Mouse (Mus musculus) heart, embryonic 12.5 days (tissue): ENCODE measurements around the gene Chodl. TPM values are rescaled to one million over a fixed set of nuclear protein-coding genes. Genes with fewer than 3 reads are reported as not detected.

Source experiments
- ATAC-seq: fragments of 200-750 bp; cut with Nextera tagmentation; 2 replicates; pipeline ENCODE4 v1.8.0; 2017; ENCODE audit warnings: moderate TSS enrichment, moderate library complexity; ENCODE audit not compliant: insufficient number of reproducible peaks, low FRiP score
- H3K27ac ChIP-seq: fragments of 300-500 bp; sonication (generic); 2 replicates; pipeline ENCODE4 v1.5.1; 2016; ENCODE audit warnings: mild to moderate bottlenecking, moderate library complexity; ENCODE audit not compliant: poor library complexity, severe bottlenecking
- H3K27me3 ChIP-seq: fragments of 300-500 bp; sonication (generic); replicated peaks from 2 replicates; pipeline ENCODE4 v1.6.1; 2016; ENCODE audit warnings: mild to moderate bottlenecking, moderate library complexity
- H3K36me3 ChIP-seq: fragments of 300-500 bp; sonication (generic); 2 replicates; pipeline ENCODE4 v1.6.1; 2016; ENCODE audit warnings: mild to moderate bottlenecking, moderate library complexity
- H3K4me1 ChIP-seq: fragments of 300-500 bp; sonication (generic); replicated peaks from 2 replicates; pipeline ENCODE4 v1.6.1; 2016; ENCODE audit warnings: mild to moderate bottlenecking
- H3K4me2 ChIP-seq: fragments of 300-500 bp; sonication (generic); 2 replicates; pipeline ENCODE4 v1.6.1; 2016; ENCODE audit warnings: mild to moderate bottlenecking, moderate library complexity
- H3K4me3 ChIP-seq: fragments of 300-500 bp; sonication (generic); 2 replicates; pipeline ENCODE4 v1.5.1; 2016; ENCODE audit warnings: mild to moderate bottlenecking
- H3K9ac ChIP-seq: fragments of 300-500 bp; sonication (generic); 2 replicates; pipeline ENCODE4 v1.6.1; 2016; ENCODE audit warnings: mild to moderate bottlenecking, moderate library complexity
- H3K9me3 ChIP-seq: fragments of 300-500 bp; sonication (generic); replicated peaks from 2 replicates; pipeline ENCODE4 v1.6.1; 2016; ENCODE audit warnings: mild to moderate bottlenecking, moderate library complexity
- WGBS: fragments of 180-500 bp; shearing (Covaris S2); methylation state at CpG from one replicate; pipeline ENCODE4 v1.1.7; 2016; 5-methylcytosine and 5-hydroxymethylcytosine counted together
- polyA plus RNA-seq: library from polyadenylated mRNA; unstranded; fragments of >200 nt; fragmentation: Nextera tagmentation; extraction: Ambion mirVana; gene quantifications from 2 replicates; pipeline ENCODE4 v1.2.1, GENCODE M21; 2016

Chodl gene
- polyA plus RNA-seq, result 0.33 TPM in 1 of 2 replicates, not detected in the other

DNA sequence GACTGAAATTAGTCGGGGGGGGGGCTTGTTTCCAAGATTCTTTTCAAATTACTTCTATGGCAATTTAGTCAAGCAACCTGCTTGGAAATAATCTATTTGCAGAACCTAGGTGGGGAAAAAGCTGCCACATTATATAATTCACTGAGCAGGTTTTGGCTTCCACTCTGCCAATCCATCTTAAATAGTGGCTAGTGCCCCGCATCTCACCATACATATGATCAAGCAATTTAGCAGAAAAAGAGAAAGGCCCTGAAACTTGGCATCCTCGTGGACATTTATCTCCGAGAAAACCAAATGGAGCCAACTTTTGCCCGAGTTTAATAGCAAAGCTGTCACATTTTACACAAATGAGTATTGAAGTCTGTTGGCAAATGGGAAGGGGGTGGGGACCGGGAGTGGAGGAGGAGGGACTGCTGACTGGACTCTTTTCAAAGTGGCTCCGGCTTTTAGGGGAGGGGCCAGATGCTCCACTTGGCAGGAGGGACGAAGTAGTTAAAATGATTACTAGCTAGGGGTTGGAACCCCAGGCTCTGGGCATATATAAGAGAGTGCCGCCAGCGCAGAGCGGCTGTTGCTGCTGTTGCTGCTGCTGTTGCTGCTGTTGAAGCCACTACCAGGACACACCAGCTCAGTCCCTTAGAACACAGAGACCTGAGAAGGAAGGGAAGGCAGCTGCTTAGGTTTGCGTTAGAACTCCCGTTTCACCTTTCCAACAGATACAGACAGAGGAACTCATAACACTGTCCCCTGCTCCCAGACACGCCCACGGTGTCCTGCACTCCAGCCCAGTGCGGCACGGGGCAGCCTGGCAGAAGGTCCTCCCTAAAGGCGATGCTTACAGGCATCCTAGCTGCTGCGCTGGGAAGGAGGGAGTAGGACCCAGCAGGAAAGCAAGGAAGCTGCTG, at the start of gene Chodl:
Chodl (plus strand) TSS at position 567 of the 905 bp plus-strand sequence.
- H3K4me1 ChIP-seq, result 0 out of 2 replicates have a peak, but pooled peaks cover 5% of the 10 kb centered on the region
- no peaks in the 10 kb centered on the region for H3K36me3 ChIP-seq
- H3K4me2 ChIP-seq, result peak within 1 kb of the TSS; percentile 85
- H3K4me3 ChIP-seq, result peak within 1 kb of the TSS; percentile 47
- 14% methylated on average over 19 of the region's 19 CpGs for WGBS
- no peak within 1 kb of the TSS for H3K27ac ChIP-seq
- H3K9me3 ChIP-seq, result no peaks in the 10 kb centered on the region
- H3K9ac ChIP-seq, result peak within 1 kb of the TSS; percentile 48; the same call in 1 of the 2 replicates
- 0 out of 2 replicates have a peak, but pooled peaks cover 5% of the 10 kb centered on the region for H3K27me3 ChIP-seq
- peak; percentile 53; the same call in 1 of the 2 replicates for ATAC-seq

DNA sequence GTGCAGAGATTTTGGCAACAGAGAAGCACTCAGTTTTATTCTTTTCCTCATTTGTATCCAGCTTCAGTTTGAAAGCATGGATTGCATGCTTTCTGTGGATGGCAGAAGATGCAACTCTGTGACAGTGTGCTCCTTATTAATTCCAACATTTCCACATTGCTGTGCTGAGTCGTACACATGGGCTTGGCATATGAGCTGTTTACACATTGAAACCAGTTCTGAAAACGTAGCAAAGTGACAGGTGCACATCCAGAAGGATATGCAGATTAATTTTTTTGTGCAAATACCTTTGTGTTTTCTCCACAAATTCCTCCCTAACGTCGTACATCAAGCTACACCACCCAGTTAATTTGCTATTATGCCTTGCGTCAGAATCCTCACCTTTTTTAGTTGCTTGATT, 8.1 kb upstream of the Chodl start:
- Histone ChIP-seq H3K27me3 (no peaks in the 10 kb centered on the region), H3K9me3 (no peaks in the 10 kb centered on the region), H3K4me2 (no peak overlapping the region), H3K4me3 (no peak overlapping the region), H3K9ac (no peak overlapping the region), H3K4me1 (no peaks in the 10 kb centered on the region), H3K27ac (no peak overlapping the region), H3K36me3 (no peaks in the 10 kb centered on the region)
- no peak for ATAC-seq
- WGBS, result 76% methylated on average over 5 of the region's 5 CpGs

DNA sequence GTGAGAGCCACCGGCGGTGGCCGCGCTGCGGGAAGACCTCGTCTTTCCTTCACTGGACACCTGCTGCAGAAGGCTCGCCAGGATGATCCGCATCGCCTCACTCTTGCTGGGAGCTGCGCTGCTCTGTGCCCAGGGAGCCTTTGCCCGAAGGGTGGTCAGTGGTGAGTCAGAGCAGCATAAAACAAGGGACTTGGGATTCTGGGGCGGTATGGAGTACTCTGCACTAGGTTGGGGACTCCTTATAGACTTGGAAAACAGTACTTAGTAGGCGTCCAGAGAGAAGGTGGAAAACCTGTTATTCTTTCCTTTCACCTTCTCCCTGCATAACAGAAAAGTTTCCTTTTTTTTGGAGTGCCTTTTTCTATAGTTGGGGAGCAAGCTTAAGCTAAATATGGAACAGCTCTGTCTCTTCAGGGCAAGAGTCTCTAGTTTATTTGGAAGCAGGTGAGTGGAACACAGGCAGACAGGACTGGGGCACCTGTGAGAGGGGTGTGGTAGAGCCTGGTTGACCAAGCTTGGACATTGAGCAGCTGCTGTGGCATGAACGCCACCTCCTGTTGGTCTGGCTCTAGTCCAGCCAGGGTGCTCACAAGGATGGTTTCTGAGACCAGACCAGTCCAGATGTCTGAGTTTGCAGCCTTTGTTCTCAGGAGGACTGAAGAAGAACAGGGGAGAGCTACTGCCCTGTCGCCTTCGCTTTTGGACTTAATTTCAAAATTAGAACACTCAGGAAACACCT, 708 bp downstream of the Chodl start:
- 12% methylated on average over 16 of the region's 16 CpGs for WGBS
- peak overlapping the region; percentile 48; the same call in 1 of the 2 replicates for H3K9ac ChIP-seq

DNA sequence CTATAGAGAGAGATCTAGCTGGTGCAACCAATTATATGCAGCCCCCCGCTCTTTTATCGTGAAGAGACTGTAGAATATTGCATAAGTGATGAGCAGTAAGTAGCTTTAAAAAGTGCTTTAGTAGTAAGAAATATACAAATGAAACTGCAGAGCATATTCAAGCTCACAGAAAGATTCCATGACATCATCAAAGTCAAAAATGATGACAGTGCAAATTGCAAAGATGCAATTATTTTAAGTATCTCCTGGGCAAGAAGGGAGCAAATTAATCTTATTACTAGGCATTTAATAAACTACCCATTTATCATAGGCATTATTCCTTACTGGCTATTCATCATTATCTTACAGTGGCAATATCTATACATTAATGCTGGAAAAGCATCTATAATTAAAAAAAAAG, 3.5 kb downstream of the Chodl start:
- WGBS, result 92% methylated on average over 2 of the region's 2 CpGs
- Histone ChIP-seq H3K9me3 (no peaks in the 10 kb centered on the region), H3K4me1 (0 out of 2 replicates have a peak, but pooled peaks cover 5% of the 10 kb centered on the region), H3K4me3 (no peak overlapping the region), H3K27ac (no peak overlapping the region), H3K27me3 (0 out of 2 replicates have a peak, but pooled peaks cover 5% of the 10 kb centered on the region), H3K9ac (no peak overlapping the region), H3K4me2 (no peak overlapping the region), H3K36me3 (no peaks in the 10 kb centered on the region)
- ATAC-seq, result no peak

More for the DNA sequence above, 708 bp downstream of the Chodl start:
- Histone ChIP-seq H3K9me3 (no peaks in the 10 kb centered on the region), H3K4me1 (0 out of 2 replicates have a peak, but pooled peaks cover 5% of the 10 kb centered on the region), H3K27me3 (0 out of 2 replicates have a peak, but pooled peaks cover 5% of the 10 kb centered on the region), H3K4me3 (peak overlapping the region; percentile 47), H3K36me3 (no peaks in the 10 kb centered on the region), H3K4me2 (peak overlapping the region; percentile 85), H3K27ac (no peak overlapping the region)
- no peak for ATAC-seq

DNA sequence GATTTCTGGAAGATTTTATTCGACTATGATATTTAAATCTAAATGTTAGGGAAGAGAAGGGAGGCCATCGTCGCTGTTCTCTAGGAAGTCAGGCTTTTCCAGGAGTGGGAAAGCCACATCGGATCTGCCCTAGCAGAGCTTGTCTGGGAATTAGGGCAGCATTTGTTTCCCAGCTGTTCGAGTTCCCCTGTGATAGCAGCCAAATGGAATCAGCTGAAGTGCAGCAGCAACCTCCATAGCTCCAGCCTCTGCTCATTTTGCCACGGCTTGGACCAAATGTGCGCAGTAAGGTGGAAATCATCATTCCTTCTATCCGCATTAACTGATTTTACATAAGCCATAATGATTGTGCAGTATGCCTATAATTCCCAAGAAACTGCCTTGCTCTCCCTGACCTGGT, 7.0 kb downstream of the Chodl start:
- Histone ChIP-seq H3K4me2 (no peak overlapping the region), H3K9ac (no peak overlapping the region), H3K4me1 (no peaks in the 10 kb centered on the region), H3K27me3 (no peaks in the 10 kb centered on the region), H3K9me3 (no peaks in the 10 kb centered on the region), H3K27ac (no peak overlapping the region), H3K36me3 (no peaks in the 10 kb centered on the region), H3K4me3 (no peak overlapping the region)
- 63% methylated on average over 8 of the region's 8 CpGs for WGBS
- ATAC-seq, result no peak

DNA sequence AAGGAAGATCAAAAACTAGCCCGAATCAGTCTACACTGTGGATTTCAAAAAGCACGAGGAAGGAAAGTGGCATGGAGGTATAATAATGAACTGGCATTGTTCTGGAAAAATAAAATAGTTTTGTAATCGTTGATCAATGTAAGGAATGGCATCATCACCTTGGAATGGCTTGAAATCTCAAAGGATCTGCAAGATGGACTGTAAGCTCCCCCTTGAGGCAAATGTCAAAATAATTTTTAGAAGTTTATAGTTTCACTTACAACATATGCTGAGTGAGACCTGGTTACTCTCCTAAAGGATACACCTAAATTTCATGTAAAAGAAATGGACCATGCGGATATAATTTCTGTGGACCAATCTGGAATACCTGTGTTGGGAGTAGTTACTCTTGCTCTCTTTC, 19.6 kb downstream of the Chodl start:
- no peak overlapping the region for H3K27ac ChIP-seq
- ATAC-seq, result no peak
- no peaks in the 10 kb centered on the region for H3K36me3 ChIP-seq
- no peaks in the 10 kb centered on the region for H3K4me1 ChIP-seq
- no peak overlapping the region for H3K4me3 ChIP-seq
- H3K9me3 ChIP-seq, result no peaks in the 10 kb centered on the region
- no peak overlapping the region for H3K4me2 ChIP-seq
- WGBS, result 74% methylated on average over 4 of the region's 4 CpGs
- no peak overlapping the region for H3K9ac ChIP-seq
- H3K27me3 ChIP-seq, result no peaks in the 10 kb centered on the region

DNA sequence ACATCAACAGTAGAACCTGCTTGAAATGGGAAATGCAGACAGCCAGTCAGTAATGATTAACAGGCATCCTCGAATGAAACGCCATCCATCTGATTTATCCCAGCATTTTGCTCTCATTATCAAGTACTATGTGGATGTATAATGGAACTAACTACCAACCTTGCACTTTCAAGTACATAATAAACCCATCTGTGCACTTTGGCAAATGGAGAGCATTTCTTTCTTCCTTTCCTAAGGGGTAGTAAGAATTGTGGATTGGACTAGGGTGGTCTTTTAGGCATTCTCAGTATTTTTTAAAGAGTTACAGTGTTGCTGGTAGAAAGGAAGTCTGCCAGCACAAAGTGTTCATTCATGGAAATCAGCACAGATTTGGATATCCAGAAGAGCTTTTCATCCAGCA, 26.7 kb downstream of the Chodl start:
- Histone ChIP-seq H3K27ac (no peak overlapping the region), H3K4me3 (no peak overlapping the region), H3K36me3 (no peaks in the 10 kb centered on the region), H3K27me3 (no peaks in the 10 kb centered on the region), H3K9me3 (no peaks in the 10 kb centered on the region), H3K9ac (no peak overlapping the region), H3K4me2 (no peak overlapping the region), H3K4me1 (no peaks in the 10 kb centered on the region)
- no peak for ATAC-seq
- WGBS, result 63% methylated on average over 2 of the region's 2 CpGs

DNA sequence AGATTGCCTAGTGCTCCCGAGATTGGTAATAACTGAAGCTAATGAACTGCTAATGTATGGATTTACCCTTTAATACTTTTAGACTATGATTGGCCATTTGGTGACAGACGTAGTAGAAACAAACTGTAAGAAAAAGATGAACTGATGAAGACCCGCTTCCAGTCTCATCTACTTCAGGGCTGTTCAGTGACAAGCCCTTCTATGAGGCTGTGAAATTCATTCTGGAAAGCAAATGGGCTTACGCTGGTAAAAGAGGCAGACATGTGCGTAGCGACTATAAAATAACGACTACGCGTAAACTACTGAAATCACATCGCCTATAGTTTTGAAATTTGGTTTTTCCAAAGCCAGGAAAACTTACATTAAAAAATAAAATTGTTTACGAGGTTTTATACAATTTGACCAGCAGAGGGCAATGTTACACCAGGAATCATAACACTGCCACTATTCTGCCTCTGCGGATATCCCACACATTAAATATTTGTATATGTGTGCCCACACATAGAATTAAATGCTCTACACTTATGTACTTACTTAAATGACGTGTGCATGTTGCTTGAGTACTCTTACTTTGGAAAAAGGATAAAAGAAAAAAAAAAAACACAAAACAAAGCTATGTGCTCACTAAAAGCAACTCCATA, 38.5 kb downstream of the Chodl start:
- H3K9me3 ChIP-seq, result no peaks in the 10 kb centered on the region
- WGBS, result 31% methylated on average over 13 of the region's 13 CpGs
- H3K4me3 ChIP-seq, result no peak overlapping the region
- no peak for ATAC-seq
- H3K4me1 ChIP-seq, result no peaks in the 10 kb centered on the region
- no peaks in the 10 kb centered on the region for H3K27me3 ChIP-seq
- no peak overlapping the region for H3K9ac ChIP-seq
- H3K36me3 ChIP-seq, result no peaks in the 10 kb centered on the region
- no peak overlapping the region for H3K4me2 ChIP-seq
- no peak overlapping the region for H3K27ac ChIP-seq

DNA sequence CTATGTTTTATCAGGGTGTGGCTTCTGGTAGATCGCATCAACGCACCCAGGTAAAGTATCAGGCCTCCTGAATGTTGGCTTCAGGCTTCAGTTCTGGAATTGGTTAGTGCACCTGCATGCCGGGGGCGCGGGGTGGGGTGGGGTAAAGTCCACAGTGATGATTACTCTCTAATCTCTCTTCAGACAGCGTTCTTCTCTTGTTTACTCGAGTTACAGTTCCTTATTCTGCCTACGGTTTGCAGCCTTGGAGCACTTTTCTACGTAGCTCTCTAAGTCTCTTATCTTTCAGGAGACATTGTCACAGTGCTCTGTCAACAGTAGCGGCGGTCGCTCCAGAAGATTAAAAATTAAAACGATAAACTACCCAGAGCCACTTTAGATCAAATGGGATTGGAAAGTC, 43.4 kb downstream of the Chodl start:
- Histone ChIP-seq H3K27me3 (no peaks in the 10 kb centered on the region), H3K9me3 (no peaks in the 10 kb centered on the region), H3K36me3 (no peaks in the 10 kb centered on the region), H3K4me2 (no peak overlapping the region), H3K9ac (no peak overlapping the region), H3K4me1 (no peaks in the 10 kb centered on the region), H3K4me3 (no peak overlapping the region), H3K27ac (no peak overlapping the region)
- no peak for ATAC-seq
- 73% methylated on average over 13 of the region's 13 CpGs for WGBS

DNA sequence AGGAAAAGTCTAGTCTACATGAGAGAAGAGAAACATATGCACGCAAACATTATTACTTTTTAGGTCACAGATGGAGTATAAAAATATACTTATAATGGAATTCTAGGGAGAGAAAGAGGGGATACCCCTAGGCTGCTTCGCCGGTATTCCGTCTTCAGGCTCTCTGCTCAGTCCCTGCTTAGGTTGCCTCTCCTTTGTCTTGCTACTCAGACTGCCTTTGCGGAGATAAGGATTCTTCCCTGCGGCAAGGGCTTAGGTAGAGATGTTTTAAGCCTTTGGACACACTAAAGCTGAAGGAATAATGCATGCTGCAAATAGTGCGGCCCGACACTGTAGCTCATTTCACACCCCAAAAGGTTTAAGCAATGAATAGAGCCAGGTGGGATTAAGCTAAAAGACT, 45.6 kb downstream of the Chodl start:
- Histone ChIP-seq H3K4me1 (no peaks in the 10 kb centered on the region), H3K36me3 (no peaks in the 10 kb centered on the region), H3K27ac (no peak overlapping the region), H3K27me3 (no peaks in the 10 kb centered on the region), H3K9ac (no peak overlapping the region), H3K4me3 (no peak overlapping the region), H3K9me3 (no peaks in the 10 kb centered on the region), H3K4me2 (no peak overlapping the region)
- WGBS, result 67% methylated on average over 8 of the region's 8 CpGs
- no peak for ATAC-seq
